Mouse (Mus musculus) hindbrain, embryonic 11.5 days (tissue): ENCODE data around the gene Emx2. TPM values are rescaled to one million over a fixed set of nuclear protein-coding genes. Genes with fewer than 3 reads are reported as not detected.

Experiments
- ATAC-seq: fragments of 200-750 bp; cut with Nextera tagmentation; 2 replicates; pipeline ENCODE4 v1.8.0; 2017; ENCODE audit warnings: mild to moderate bottlenecking, moderate TSS enrichment, moderate library complexity; ENCODE audit not compliant: low FRiP score
- DNase-seq: peaks from one replicate; pipeline ENCODE4 v3.0.0-alpha.2; 2015; ENCODE audit warnings: low spot score
- H3K27ac ChIP-seq: fragments of 300-500 bp; sonication (generic); 2 replicates; pipeline ENCODE4 v1.5.1; 2014; ENCODE audit warnings: mild to moderate bottlenecking, low read depth, low read length
- H3K27me3 ChIP-seq: fragments of 300-500 bp; sonication (generic); 2 replicates; pipeline ENCODE4 v1.6.1; 2014; ENCODE audit warnings: mild to moderate bottlenecking, low read length, moderate library complexity, mixed read lengths; ENCODE audit not compliant: control insufficient read depth, insufficient read depth
- H3K36me3 ChIP-seq: fragments of 300-500 bp; sonication (generic); 2 replicates; pipeline ENCODE4 v1.6.1; 2014; ENCODE audit warnings: mild to moderate bottlenecking, low read length, moderate library complexity, mixed read lengths; ENCODE audit not compliant: control insufficient read depth, insufficient read depth
- H3K4me1 ChIP-seq: fragments of 300-500 bp; sonication (generic); replicated peaks from 2 replicates; pipeline ENCODE4 v1.6.1; 2014; ENCODE audit warnings: low read length, mixed read lengths; ENCODE audit not compliant: control insufficient read depth, insufficient read depth
- H3K4me2 ChIP-seq: fragments of 300-500 bp; sonication (generic); replicated peaks from 2 replicates; pipeline ENCODE4 v1.6.1; 2014; ENCODE audit warnings: mild to moderate bottlenecking, low read depth, low read length
- H3K4me3 ChIP-seq: fragments of 300-500 bp; sonication (generic); 2 replicates; pipeline ENCODE4 v1.5.1; 2014; ENCODE audit warnings: low read depth, low read length
- H3K9ac ChIP-seq: fragments of 300-500 bp; sonication (generic); 2 replicates; pipeline ENCODE4 v1.6.1; 2014; ENCODE audit warnings: low read depth, low read length
- H3K9me3 ChIP-seq: fragments of 300-500 bp; sonication (generic); 2 replicates; pipeline ENCODE4 v1.6.1; 2016; ENCODE audit warnings: low read length; ENCODE audit not compliant: control insufficient read depth
- WGBS: fragments of 180-500 bp; shearing (Covaris S2); extraction: QIAGEN DNeasy Blood & Tissue Kit; methylation state at CpG from one replicate; pipeline ENCODE4 v1.1.7; 2014; 5-methylcytosine and 5-hydroxymethylcytosine counted together
- polyA plus RNA-seq: library from polyadenylated mRNA; unstranded; fragments of >200 nt; fragmentation: Nextera tagmentation; extraction: Ambion mirVana; gene quantifications from 2 replicates; pipeline ENCODE4 v1.2.1, GENCODE M21; 2014

The Emx2 gene
- polyA plus RNA-seq, 1 experiment from 2014 or later, result 1.0 TPM

DNA sequence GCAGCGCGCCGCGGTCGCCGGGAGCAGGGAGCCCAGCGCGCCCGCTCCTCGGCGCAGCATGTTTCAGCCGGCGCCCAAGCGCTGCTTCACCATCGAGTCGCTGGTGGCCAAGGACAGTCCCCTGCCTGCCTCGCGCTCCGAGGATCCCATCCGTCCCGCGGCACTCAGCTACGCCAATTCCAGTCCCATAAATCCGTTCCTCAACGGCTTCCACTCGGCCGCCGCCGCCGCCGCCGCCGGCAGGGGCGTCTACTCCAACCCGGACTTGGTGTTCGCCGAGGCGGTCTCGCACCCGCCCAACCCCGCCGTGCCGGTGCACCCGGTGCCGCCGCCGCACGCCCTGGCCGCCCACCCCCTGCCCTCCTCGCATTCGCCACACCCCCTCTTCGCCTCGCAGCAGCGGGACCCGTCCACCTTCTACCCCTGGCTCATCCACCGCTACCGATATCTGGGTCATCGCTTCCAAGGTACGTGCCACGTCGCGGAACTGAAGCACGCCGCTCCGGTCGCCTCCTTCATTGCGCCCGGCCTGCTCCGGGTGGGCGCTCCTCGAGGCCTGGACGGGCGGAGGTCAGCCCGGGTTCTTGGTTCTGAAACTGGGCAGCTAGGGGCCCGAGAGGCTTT, 1.1 kb downstream of the Emx2 start:
- H3K9ac ChIP-seq, result no peak overlapping the region

DNA sequence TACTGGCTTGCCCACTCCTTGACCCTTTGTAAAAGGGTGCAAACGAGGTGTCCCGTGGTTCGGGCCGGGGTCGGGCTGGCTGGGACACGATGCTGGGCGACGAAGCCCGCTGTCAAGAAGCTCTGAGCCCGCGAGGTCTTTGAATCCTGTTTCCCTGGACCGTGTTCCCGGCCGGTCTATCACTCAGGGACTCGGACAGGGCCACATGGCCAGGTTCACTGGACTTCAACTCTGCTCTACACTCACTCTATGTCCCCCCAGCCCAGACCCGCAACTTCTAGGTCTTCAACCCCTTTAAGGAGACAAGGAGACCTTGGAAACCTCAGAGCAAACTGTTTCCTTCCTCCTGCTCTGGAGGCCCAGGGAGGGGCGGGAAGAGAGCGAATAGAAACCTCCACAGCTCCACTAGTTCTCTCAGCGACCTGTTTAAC, 1.7 kb downstream of the Emx2 start:
- no peak for ATAC-seq
- H3K27ac ChIP-seq, result no peak overlapping the region
- 0 out of 2 replicates have a peak, but pooled peaks cover 4% of the 10 kb centered on the region for H3K4me1 ChIP-seq
- no peaks in the 10 kb centered on the region for H3K9me3 ChIP-seq
- no peak overlapping the region for H3K4me2 ChIP-seq
- under 1% methylated on average over 19 of the region's 19 CpGs for WGBS
- no peaks in the 10 kb centered on the region for H3K36me3 ChIP-seq
- H3K4me3 ChIP-seq, result peak overlapping the region; percentile 31
- peaks cover 88% of the 10 kb centered on the region for H3K27me3 ChIP-seq
- peak; percentile 66 for DNase-seq
- no peak overlapping the region for H3K9ac ChIP-seq

More for the DNA sequence above, 1.1 kb downstream of the Emx2 start:
- WGBS, result under 1% methylated on average over 51 of the region's 75 CpGs
- peak; percentile 80 for DNase-seq
- 0 out of 2 replicates have a peak, but pooled peaks cover 4% of the 10 kb centered on the region for H3K4me1 ChIP-seq
- H3K4me3 ChIP-seq, result peak overlapping the region; percentile 31
- peak; percentile 37 for ATAC-seq
- H3K36me3 ChIP-seq, result no peaks in the 10 kb centered on the region
- H3K9me3 ChIP-seq, result no peaks in the 10 kb centered on the region
- H3K27ac ChIP-seq, result no peak overlapping the region
- H3K4me2 ChIP-seq, result peak overlapping the region; percentile 33
- peaks cover 89% of the 10 kb centered on the region for H3K27me3 ChIP-seq

- no peaks in the 10 kb centered on the region for H3K36me3 ChIP-seq
- ATAC-seq (no peak), DNase-seq (peak; percentile 67)
- H3K4me2 ChIP-seq, result no peak overlapping the region
- under 1% methylated on average over 34 of the region's 34 CpGs for WGBS
- H3K4me3 ChIP-seq, result no peak overlapping the region
- H3K27ac ChIP-seq, result no peak overlapping the region
- H3K27me3 ChIP-seq, result peaks cover 87% of the 10 kb centered on the region
- no peaks in the 10 kb centered on the region for H3K9me3 ChIP-seq
- no peak overlapping the region for H3K9ac ChIP-seq
- H3K4me1 ChIP-seq, result 0 out of 2 replicates have a peak, but pooled peaks cover 4% of the 10 kb centered on the region
Measured at GRCm38 (mm10) chr19:59460328-59461115, 2.4 kb downstream of the Emx2 start.

GRCm38 (mm10) chr19:59461481-59462421, 3.6 kb downstream of the Emx2 start:
- peak overlapping the region; percentile 11; the same call in 1 of the 2 replicates for H3K4me2 ChIP-seq
- H3K36me3 ChIP-seq, result no peaks in the 10 kb centered on the region
- H3K27ac ChIP-seq, result no peak overlapping the region
- under 1% methylated on average over 36 of the region's 36 CpGs for WGBS
- no peak overlapping the region for H3K4me3 ChIP-seq
- 0 out of 2 replicates have a peak, but pooled peaks cover 4% of the 10 kb centered on the region for H3K4me1 ChIP-seq
- peak; percentile 69 for DNase-seq
- H3K27me3 ChIP-seq, result peaks cover 86% of the 10 kb centered on the region
- no peak overlapping the region for H3K9ac ChIP-seq
- no peak for ATAC-seq
- no peaks in the 10 kb centered on the region for H3K9me3 ChIP-seq

GRCm38 (mm10) chr19:59462459-59463292, 4.5 kb downstream of the Emx2 start:
- DNase-seq (peak; percentile 54), ATAC-seq (no peak)
- Histone ChIP-seq H3K9ac (no peak overlapping the region), H3K4me1 (0 out of 2 replicates have a peak, but pooled peaks cover 4% of the 10 kb centered on the region), H3K36me3 (no peaks in the 10 kb centered on the region), H3K27me3 (peaks cover 86% of the 10 kb centered on the region), H3K4me3 (no peak overlapping the region), H3K4me2 (no peak overlapping the region), H3K9me3 (no peaks in the 10 kb centered on the region), H3K27ac (no peak overlapping the region)
- WGBS, result 4% methylated on average over 19 of the region's 19 CpGs

DNA sequence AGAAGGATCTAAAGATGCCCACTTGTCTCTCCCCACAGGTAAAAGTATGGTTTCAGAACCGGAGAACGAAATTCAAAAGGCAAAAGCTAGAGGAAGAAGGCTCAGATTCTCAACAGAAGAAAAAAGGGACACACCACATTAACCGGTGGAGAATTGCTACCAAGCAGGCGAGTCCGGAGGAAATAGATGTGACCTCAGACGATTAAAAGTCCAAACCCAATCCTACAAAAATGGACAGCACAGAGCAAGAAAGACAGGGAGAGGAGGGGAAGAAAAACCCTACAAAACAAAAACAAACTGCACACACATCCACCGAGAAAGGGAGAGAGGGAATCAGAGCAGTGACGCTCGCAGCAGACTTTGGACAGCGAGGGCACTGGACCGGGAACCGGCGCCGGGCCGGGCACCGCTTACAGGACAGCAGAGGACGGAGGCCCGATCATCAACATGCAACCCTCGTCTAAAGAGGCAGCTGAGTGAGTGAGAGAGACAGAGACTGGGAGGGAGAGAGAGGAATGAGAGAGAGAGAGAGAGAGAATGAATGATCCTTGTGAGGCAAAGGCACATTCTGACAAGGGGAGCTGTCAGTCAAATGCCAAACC, 5.8 kb downstream of the Emx2 start:
- Histone ChIP-seq H3K27ac (no peak overlapping the region), H3K4me1 (peaks cover 2% of the 10 kb centered on the region; the same call in 1 of the 2 replicates), H3K36me3 (no peaks in the 10 kb centered on the region), H3K4me3 (no peak overlapping the region), H3K27me3 (peaks cover 87% of the 10 kb centered on the region), H3K9ac (no peak overlapping the region), H3K9me3 (no peaks in the 10 kb centered on the region), H3K4me2 (no peak overlapping the region)
- WGBS, result under 1% methylated on average over 19 of the region's 19 CpGs
- ATAC-seq, result no peak
- DNase-seq, result peak; percentile 50

DNA sequence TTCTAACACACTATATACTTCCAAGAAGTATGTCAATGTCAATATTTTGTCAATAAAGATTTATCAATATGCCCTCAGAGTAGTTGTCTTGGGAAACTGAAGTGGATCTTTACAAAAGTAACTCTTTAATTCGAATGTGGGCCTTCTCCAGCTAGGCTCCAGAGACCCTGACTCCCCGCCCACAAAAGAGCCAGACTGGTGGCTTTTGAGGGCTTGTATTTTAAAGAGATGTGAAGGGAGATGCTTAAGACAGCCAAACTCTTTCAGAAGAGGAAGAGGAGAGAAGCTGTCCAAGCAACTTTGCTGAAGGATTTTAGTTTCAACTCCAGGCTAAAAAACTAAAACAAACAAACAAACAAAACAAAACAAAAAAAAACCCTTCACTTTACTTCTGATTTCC, 7.1 kb downstream of the Emx2 start:
- H3K27me3 ChIP-seq, result peaks cover 91% of the 10 kb centered on the region
- H3K27ac ChIP-seq, result no peak overlapping the region
- DNase-seq, result peak; percentile 37
- no peak overlapping the region for H3K4me3 ChIP-seq
- no peaks in the 10 kb centered on the region for H3K36me3 ChIP-seq
- no peak overlapping the region for H3K9ac ChIP-seq
- no peak overlapping the region for H3K4me2 ChIP-seq
- no peaks in the 10 kb centered on the region; the same call in 1 of the 2 replicates for H3K4me1 ChIP-seq
- H3K9me3 ChIP-seq, result no peaks in the 10 kb centered on the region
- 2% methylated on average over 2 of the region's 2 CpGs for WGBS
- ATAC-seq, result no peak
